10 mouse cellular contexts compared by ENCODE assay signal in the genomic region with DNA sequence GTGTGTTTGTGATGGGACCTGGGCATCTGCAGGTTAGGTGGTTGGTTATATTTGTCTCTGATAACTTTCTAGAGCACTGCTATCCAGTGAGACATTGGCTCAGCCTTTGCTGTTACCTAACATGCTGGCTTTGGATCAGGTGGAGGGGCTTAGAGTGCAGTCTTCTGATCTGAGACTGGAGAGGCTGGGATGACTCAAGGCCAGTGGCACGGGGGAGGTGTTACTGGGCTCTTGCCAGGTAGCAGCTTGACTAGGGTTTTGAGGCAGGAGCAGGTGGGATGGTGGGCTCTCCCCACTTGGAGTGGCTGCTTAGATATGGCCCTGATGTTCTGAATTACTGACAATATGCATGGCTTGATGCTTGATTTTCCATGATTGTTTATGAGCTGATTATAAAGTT.
"Had no signal": no experiment of that assay in that cellular context is flagged by ENCODE, and none has a peak within 500 bp of the region (broad histone marks: within the 10 kb centered on the region; RNA-seq: fewer than 3 reads in every experiment).

No protein-coding gene starts in this region.

- DNase-seq: kidney, adult 18-20 months; kidney, adult 9 months; kidney, postnatal 14 days; liver, embryonic 13.5 days; lung, adult 2 months; lung, postnatal 14 days; lung, postnatal 4 days; right cerebral cortex, postnatal 25 days; thymus, adult 2 months; thymus, postnatal 14 days had no signal
